Mouse (Mus musculus): Measurements from ENCODE around the gene Gm20388.

DNA sequence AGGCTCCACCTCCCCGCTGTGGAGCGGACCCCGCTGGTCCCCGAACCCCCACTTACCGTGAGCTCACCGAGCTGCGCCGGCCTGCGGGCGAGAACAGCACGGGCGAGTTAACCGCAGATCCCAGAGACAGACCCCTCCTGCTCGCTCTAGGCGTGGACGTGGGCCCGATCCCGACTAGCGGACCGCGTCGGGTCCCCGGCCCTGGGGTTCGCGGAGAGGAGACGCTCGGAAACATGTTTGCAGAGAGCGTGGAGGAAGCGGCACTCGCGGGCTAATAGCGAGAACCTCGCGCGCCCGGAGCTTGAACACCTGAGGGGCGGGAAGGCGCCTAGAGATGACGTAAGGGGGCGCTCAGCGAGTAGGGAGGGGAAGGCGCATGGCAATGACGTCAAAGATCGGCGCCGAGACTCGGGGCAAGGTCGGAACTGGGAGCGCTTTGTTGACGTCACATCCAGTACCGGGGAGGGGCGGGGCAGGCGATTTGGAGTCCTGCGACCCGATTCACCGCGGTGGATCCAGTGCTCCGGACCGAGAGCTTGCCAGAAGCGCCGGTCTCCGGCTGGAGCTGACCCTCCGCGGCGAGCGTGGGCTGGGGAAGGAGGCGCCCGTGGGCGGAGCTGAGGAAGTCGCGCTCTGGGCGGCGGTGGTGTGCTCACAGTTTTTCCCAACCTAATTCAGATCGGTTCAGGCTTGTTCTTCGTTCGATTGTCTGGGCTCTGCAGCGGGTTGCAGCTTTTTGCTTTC lies 4038.5 kb downstream of the Gm20388 start, which contains the start of gene Nup133:
- TF ChIP-seq CTCF (conservative IDR thresholded peaks at IDR 0.05; ENCODE audit: insufficient read depth, insufficient read length, low read depth, low read length): no peak
- no peak for TF ChIP-seq POLR2A (IDR thresholded peaks at IDR 0.05; ENCODE audit: low read depth, low read length)

All from kidney, adult 2 months (tissue).